Mouse (Mus musculus) embryonic fibroblast, embryonic 13.5 days (primary cell): ENCODE measurements around the gene Ubtd2. TPM values are rescaled to one million over a fixed set of nuclear protein-coding genes. Genes with fewer than 3 reads are reported as not detected.

Experiments used
- H3K27ac ChIP-seq: 2 replicates; pipeline ENCODE4 v1.5.1; 2012; ENCODE audit warnings: low read length, control low read depth, inconsistent platforms; ENCODE audit not compliant: insufficient read depth
- H3K4me1 ChIP-seq: 2 replicates; pipeline ENCODE4 v1.6.1; 2011; ENCODE audit warnings: low read length; ENCODE audit not compliant: control insufficient read depth, insufficient read depth
- H3K4me3 ChIP-seq: 2 replicates; pipeline ENCODE4 v1.5.1; 2011; ENCODE audit warnings: mild to moderate bottlenecking, control low read depth, low read length; ENCODE audit not compliant: insufficient read depth
- CTCF ChIP-seq: IDR thresholded peaks from 2 replicates; pipeline ENCODE4 v1.5.1; 2011; ENCODE audit warnings: mild to moderate bottlenecking, control low read depth, low read length, moderate library complexity, borderline replicate concordance; ENCODE audit not compliant: insufficient read depth
- POLR2A ChIP-seq: IDR thresholded peaks from 2 replicates; pipeline ENCODE4 v1.6.1; 2011; ENCODE audit warnings: low read depth, mild to moderate bottlenecking, control low read depth, low read length, moderate library complexity
- polyA plus RNA-seq: library from polyadenylated mRNA; stranded (reverse); fragments of >200 nt; gene quantifications from 2 replicates; pipeline ENCODE4 v1.2.4, GENCODE M21; 2011; ENCODE audit warnings: low read depth; ENCODE audit not compliant: missing spikeins, insufficient read length

Gene Ubtd2
- polyA plus RNA-seq, 1 experiment: 47.0 TPM

- TF ChIP-seq POLR2A (no peak), CTCF (no peak)
These were observed 105.0 kb downstream of the Ubtd2 start for GRCm38 (mm10) chr11:32560015-32560770.

DNA sequence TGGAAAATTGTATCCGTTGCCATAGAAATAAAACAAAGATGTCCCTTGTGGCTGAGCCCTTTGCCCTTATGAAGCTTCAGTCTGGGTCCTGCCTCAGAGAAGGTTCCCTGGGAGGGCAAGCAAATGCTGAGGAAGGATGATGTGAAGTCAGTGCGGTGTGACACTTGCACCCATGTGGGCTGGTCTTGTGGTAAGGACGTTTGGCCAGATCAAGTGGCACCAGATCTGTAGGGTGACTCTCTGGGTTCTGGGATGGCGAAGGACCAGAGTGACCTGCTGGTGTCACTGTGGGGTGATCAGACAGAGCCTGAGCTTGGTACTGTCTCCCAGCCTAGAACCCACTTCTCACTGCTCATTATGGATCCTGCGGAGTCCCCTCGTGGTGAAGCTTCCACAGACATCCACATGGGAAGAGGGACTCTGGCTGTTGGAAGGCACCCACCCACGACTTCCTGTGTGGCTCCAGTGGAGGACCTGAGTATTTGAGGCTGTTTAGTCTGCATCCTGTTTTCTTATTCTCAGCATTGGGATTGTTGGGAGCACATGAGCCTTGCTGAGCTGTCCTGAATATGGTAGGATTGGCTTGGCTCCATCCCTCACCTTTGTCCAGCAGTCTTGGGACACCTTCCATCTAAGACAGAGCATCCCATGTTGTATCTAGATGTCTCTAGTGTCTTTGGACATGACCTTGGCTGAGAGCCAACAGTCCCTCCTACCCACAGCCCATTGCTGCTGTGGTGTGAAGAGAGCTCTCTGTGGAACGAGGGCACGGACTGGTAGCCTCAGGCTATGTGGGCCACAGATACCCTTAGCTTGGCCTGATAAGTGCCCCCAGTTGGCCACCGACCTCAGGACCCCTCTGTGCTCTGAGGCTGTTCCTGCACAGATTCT, 106.5 kb downstream of the Ubtd2 start:
- Histone ChIP-seq H3K4me1 (peaks cover 6% of the 10 kb centered on the region; the same call in 1 of the 2 replicates), H3K4me3 (no peak overlapping the region), H3K27ac (no peak overlapping the region)
- TF ChIP-seq POLR2A (no peak), CTCF (no peak)

More at GRCm38 (mm10) chr11:32560015-32560770, 105.0 kb downstream of the Ubtd2 start:
- Histone ChIP-seq H3K27ac (no peak overlapping the region), H3K4me3 (no peak overlapping the region), H3K4me1 (peaks cover 6% of the 10 kb centered on the region; the same call in 1 of the 2 replicates)

GRCm38 (mm10) chr11:32562706-32563105, 107.5 kb downstream of the Ubtd2 start:
- Histone ChIP-seq H3K27ac (no peak overlapping the region), H3K4me1 (peaks cover 6% of the 10 kb centered on the region; the same call in 1 of the 2 replicates)
- no peak for TF ChIP-seq CTCF
- no peak for TF ChIP-seq POLR2A

GRCm38 (mm10) chr11:32563660-32564059, 108.5 kb downstream of the Ubtd2 start:
- Histone ChIP-seq H3K4me3 (no peak overlapping the region), H3K4me1 (peaks cover 6% of the 10 kb centered on the region; the same call in 1 of the 2 replicates), H3K27ac (peak overlapping the region; percentile 11; the same call in 1 of the 2 replicates)
- TF ChIP-seq CTCF (no peak), POLR2A (no peak)

More at GRCm38 (mm10) chr11:32562706-32563105, 107.5 kb downstream of the Ubtd2 start:
- H3K4me3 ChIP-seq: no peak overlapping the region

GRCm38 (mm10) chr11:32564629-32565028, 109.5 kb downstream of the Ubtd2 start:
- peaks cover 6% of the 10 kb centered on the region; the same call in 1 of the 2 replicates for H3K4me1 ChIP-seq
- peak overlapping the region; percentile 11; the same call in 1 of the 2 replicates for H3K27ac ChIP-seq
- no peak for TF ChIP-seq CTCF
- TF ChIP-seq POLR2A: no peak
- H3K4me3 ChIP-seq: no peak overlapping the region

DNA sequence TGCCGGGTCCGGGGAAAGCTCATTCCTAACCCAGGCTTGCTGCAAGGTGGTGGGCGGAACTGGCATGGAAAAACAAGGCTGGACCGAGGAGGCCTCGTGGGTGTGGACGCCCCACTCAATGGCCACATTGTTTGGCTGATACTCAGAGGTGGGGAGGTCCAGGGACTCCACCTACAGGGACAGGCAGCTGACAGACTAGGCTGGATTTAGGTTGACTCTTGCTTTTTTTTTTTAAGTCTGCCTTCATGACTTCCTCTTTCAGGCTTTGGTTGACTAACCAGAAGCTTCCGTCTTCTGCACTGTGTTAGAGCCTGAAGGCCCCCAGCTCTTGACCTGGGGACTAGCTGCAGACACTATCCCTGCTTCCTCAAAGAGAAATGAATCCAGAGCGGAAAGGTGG, 109.9 kb downstream of the Ubtd2 start:
- H3K27ac ChIP-seq: 0 out of 2 replicates have a peak overlapping the region, but pooled peaks have one; percentile 35
- peaks cover 6% of the 10 kb centered on the region; the same call in 1 of the 2 replicates for H3K4me1 ChIP-seq
- TF ChIP-seq CTCF: no peak
- TF ChIP-seq POLR2A: no peak
- no peak overlapping the region for H3K4me3 ChIP-seq

DNA sequence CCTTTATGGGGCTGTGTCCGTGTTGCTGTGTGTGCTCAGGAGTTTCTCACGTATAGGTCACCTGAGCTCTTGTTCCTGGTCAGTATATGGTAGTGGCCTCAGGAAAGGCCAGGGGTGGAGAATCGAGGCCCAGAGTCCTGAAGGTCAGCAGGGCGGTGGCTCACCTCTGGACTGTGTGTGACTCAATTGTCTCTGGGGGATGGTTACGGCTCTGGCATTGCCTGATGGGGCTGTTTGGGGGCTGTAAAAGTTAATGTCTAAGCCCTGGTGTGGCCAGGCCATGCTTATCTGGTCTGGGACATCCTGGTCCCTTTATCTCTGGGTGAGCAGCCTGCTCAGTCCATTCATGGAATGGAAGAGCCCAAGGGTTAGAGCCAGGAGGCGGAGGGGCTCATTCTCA, 111.0 kb downstream of the Ubtd2 start:
- no peak overlapping the region for H3K4me3 ChIP-seq

More for the DNA sequence above, 111.0 kb downstream of the Ubtd2 start:
- no peak overlapping the region for H3K27ac ChIP-seq
- H3K4me1 ChIP-seq: peaks cover 6% of the 10 kb centered on the region; the same call in 1 of the 2 replicates
- TF ChIP-seq POLR2A (no peak), CTCF (no peak)

Other genes starting within 250 kb of the Ubtd2 start
- gene Snrnp25, start 250.0 kb upstream of the Ubtd2 start, polyA plus RNA-seq: 20.4 and 21.6 TPM in 2 replicates
- gene Rhbdf1, start 233.1 kb upstream of the Ubtd2 start, polyA plus RNA-seq: 45.9 and 49.1 TPM in 2 replicates
- gene Mpg, start 228.9 kb upstream of the Ubtd2 start, polyA plus RNA-seq: 20.7 and 21.2 TPM in 2 replicates
- 43.1 and 49.4 TPM in 2 replicates for gene Nprl3, start 187.7 kb upstream of the Ubtd2 start, polyA plus RNA-seq
- not detected in 2 replicates for gene Hba-x, start 179.0 kb upstream of the Ubtd2 start, polyA plus RNA-seq
- not detected in 2 replicates for gene Hba-a1, start 171.9 kb upstream of the Ubtd2 start, polyA plus RNA-seq
- gene Hbq1b, start 168.4 kb upstream of the Ubtd2 start, polyA plus RNA-seq: not detected in 2 replicates
- not detected in 2 replicates for gene Hba-a2, start 158.9 kb upstream of the Ubtd2 start, polyA plus RNA-seq
- gene Hbq1a, start 155.3 kb upstream of the Ubtd2 start, polyA plus RNA-seq: not detected in 2 replicates
- 53.6 and 58.8 TPM in 2 replicates for gene Sh3pxd2b, start 107.5 kb upstream of the Ubtd2 start, polyA plus RNA-seq
- gene Efcab9, start 76.7 kb downstream of the Ubtd2 start, polyA plus RNA-seq: 0.75 TPM in 1 of 2 replicates, not detected in the other
- gene Stk10, start 77.9 kb downstream of the Ubtd2 start, polyA plus RNA-seq: 4.4 and 6.1 TPM in 2 replicates
- 72.6 and 77.9 TPM in 2 replicates for gene Fbxw11, start 187.4 kb downstream of the Ubtd2 start, polyA plus RNA-seq